Mouse (Mus musculus) limb, embryonic 13.5 days (tissue): ENCODE measurements around the gene Lpin1. TPM values are rescaled to one million over a fixed set of nuclear protein-coding genes. Genes with fewer than 3 reads are reported as not detected.

Experiments
- ATAC-seq: fragments of 200-750 bp; cut with Nextera tagmentation; 2 replicates; pipeline ENCODE4 v1.8.0; 2017; ENCODE audit warnings: low read depth, moderate number of reproducible peaks, moderate TSS enrichment; ENCODE audit not compliant: low FRiP score
- H3K27ac ChIP-seq: fragments of 300-500 bp; sonication (generic); 2 replicates; pipeline ENCODE4 v1.5.1; 2015; ENCODE audit warnings: inconsistent platforms, mild to moderate bottlenecking, moderate library complexity
- H3K27me3 ChIP-seq: fragments of 300-500 bp; sonication (generic); 2 replicates; pipeline ENCODE4 v1.6.1; 2015; ENCODE audit warnings: mild to moderate bottlenecking, inconsistent platforms
- H3K36me3 ChIP-seq: fragments of 300-500 bp; sonication (generic); 2 replicates; pipeline ENCODE4 v1.6.1; 2015; ENCODE audit warnings: inconsistent platforms, mild to moderate bottlenecking, moderate library complexity
- H3K4me1 ChIP-seq: fragments of 300-500 bp; sonication (generic); 2 replicates; pipeline ENCODE4 v1.6.1; 2015; ENCODE audit warnings: inconsistent platforms
- H3K4me2 ChIP-seq: fragments of 300-500 bp; sonication (generic); replicated peaks from 2 replicates; pipeline ENCODE4 v1.6.1; 2015; ENCODE audit warnings: inconsistent platforms, mild to moderate bottlenecking, moderate library complexity
- H3K4me3 ChIP-seq: fragments of 300-500 bp; sonication (generic); 2 replicates; pipeline ENCODE4 v1.5.1; 2015; ENCODE audit warnings: moderate library complexity, mild to moderate bottlenecking, inconsistent platforms
- H3K9ac ChIP-seq: fragments of 300-500 bp; sonication (generic); 2 replicates; pipeline ENCODE4 v1.6.1; 2015; ENCODE audit warnings: mild to moderate bottlenecking, inconsistent platforms
- H3K9me3 ChIP-seq: fragments of 300-500 bp; sonication (generic); 2 replicates; pipeline ENCODE4 v1.6.1; 2016; ENCODE audit warnings: inconsistent platforms
- WGBS: fragments of 180-500 bp; shearing (Covaris S2); methylation state at CpG from one replicate; pipeline ENCODE4 v1.1.7; 2015; 5-methylcytosine and 5-hydroxymethylcytosine counted together
- polyA plus RNA-seq: library from polyadenylated mRNA; unstranded; fragments of >200 nt; fragmentation: Nextera tagmentation; extraction: Ambion mirVana; gene quantifications from 2 replicates; pipeline ENCODE4 v1.2.1, GENCODE M21; 2015

Lpin1 gene
- polyA plus RNA-seq, 1 experiment from 2014 or later, result 6.4 TPM

DNA sequence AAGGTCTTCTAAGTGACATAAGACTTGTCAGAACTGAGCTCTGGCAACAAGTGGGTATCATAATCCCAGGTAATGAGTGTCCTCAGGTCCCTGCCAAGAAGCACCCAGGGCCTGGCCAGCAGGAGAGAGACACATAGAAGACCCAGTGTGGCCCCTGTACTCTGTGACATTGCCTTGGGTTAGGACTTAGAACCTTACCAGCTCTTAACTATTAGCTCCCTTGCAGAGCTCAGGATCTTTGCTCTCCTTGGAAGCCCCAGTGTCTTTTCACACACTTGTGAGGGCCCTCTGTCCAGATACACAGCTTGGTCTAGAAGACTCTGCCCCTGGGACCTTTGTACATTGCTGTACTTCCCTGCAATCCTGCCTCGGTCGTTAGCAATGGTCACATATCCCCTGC, 23.7 kb downstream of the Lpin1 start:
- no peak overlapping the region for H3K4me2 ChIP-seq
- no peaks in the 10 kb centered on the region for H3K27me3 ChIP-seq
- H3K9me3 ChIP-seq, result no peaks in the 10 kb centered on the region
- H3K36me3 ChIP-seq, result no peaks in the 10 kb centered on the region
- no peak overlapping the region for H3K4me3 ChIP-seq
- ATAC-seq, result no peak
- peaks cover 44% of the 10 kb centered on the region for H3K4me1 ChIP-seq
- 67% methylated on average over 2 of the region's 2 CpGs for WGBS
- H3K9ac ChIP-seq, result no peak overlapping the region
- no peak overlapping the region for H3K27ac ChIP-seq

DNA sequence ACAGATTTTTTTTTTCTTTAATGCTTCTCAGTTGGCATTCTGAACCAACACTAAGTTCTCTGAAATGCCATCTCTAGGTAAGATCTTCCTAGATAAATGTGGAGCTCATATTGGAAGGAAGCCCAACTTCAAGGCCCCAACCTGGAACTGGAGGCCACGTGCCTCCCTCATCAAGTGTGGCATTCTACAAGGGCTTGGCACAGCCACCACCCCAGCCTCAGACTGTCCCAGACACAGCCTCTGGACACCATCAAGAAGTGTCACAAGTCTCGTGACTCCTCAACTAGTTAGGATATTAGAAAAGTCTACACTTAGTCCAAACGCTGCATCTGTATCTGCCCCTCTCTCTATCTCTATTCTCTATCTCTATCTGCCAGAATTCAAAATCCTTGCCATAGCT, 25.8 kb downstream of the Lpin1 start:
- WGBS, result 82% methylated on average over 3 of the region's 3 CpGs
- H3K27ac ChIP-seq, result no peak overlapping the region
- no peaks in the 10 kb centered on the region for H3K27me3 ChIP-seq
- H3K9me3 ChIP-seq, result no peaks in the 10 kb centered on the region
- H3K4me3 ChIP-seq, result no peak overlapping the region
- H3K36me3 ChIP-seq, result peaks cover 6% of the 10 kb centered on the region; the same call in 1 of the 2 replicates
- no peak overlapping the region for H3K9ac ChIP-seq
- ATAC-seq, result no peak
- no peak overlapping the region for H3K4me2 ChIP-seq
- peaks cover 25% of the 10 kb centered on the region for H3K4me1 ChIP-seq

DNA sequence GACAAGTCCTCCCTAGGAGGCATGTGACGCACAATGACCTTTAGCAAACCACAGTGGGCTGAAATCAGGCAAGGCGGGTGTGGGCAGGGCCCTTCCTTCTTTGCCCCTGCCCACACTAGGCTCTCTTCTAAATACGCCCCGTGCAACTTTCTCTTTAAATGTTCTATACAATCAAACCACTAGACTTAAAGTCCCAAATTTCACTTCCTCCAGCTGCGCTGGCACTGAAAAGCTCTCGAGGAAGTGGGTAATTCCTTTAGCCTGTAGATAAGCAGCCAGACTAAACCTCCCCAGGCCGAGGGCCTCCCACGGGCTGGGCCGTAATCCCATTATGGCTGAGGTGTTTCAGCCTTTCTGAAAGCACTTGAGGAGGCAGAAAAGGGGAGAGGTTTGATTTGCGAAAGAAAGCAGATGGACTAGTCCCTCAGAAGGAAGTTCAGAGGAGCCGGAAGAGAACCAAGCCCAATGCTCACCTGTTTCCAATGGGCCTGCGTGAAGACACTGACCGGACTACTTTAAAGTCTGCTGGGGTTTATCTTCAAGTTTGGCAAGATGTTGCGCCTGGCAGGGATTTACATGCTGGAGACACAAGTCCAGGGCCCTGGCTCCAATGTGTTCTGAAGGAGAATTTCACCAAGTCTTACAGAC, 26.6 kb downstream of the Lpin1 start:
- Histone ChIP-seq H3K27me3 (no peaks in the 10 kb centered on the region), H3K4me1 (peaks cover 23% of the 10 kb centered on the region), H3K4me2 (no peak overlapping the region), H3K27ac (no peak overlapping the region), H3K4me3 (no peak overlapping the region), H3K36me3 (peaks cover 14% of the 10 kb centered on the region), H3K9me3 (no peaks in the 10 kb centered on the region), H3K9ac (no peak overlapping the region)
- ATAC-seq, result no peak
- WGBS, result 43% methylated on average over 14 of the region's 14 CpGs

DNA sequence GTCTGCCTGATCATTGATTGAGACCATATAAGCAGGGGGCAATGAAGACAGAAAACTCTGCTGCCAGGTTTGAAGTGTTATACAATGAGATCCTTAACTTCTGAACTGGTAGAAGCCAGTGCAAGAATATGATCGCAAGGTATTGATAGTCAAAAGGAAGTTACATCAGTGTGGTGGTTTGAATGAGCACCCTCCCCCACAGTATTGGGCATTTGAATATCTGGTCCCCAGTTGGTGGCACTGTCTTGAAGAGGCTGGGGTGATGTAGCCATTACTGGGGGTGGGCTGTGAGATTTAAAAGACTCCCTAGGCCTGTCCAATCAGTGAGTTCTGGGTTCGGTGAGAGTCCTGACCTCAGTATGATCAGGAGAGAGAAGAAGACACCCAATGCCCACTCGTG, 27.5 kb downstream of the Lpin1 start:
- Histone ChIP-seq H3K36me3 (peaks cover 18% of the 10 kb centered on the region), H3K4me3 (no peak overlapping the region), H3K4me1 (peaks cover 14% of the 10 kb centered on the region), H3K27ac (no peak overlapping the region), H3K9me3 (no peaks in the 10 kb centered on the region), H3K4me2 (no peak overlapping the region), H3K27me3 (no peaks in the 10 kb centered on the region), H3K9ac (no peak overlapping the region)
- WGBS, result 92% methylated on average over 3 of the region's 3 CpGs
- no peak for ATAC-seq

DNA sequence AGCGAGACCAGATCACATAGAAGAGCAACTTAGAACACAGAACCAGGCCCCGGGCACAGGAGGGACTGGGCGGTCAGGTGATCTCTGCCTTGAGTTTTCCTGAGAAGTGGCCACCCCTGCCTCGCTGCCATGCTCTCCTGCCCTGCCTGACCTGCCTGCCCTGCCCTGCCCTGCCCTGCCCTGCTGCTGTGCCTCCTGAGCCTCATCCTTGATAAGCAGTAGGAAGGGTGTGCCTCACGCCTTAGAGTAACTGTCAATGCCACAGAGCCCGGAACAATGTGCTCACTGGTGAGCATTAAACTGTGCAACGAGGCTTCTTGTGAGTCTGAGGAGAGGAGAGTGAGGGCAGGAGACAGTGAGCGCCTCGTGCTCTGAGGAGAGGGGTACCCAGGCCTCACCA, 30.5 kb downstream of the Lpin1 start:
- whole genome bisulfite sequencing, result 74% methylated on average over 9 of the region's 9 CpGs
- peaks cover 10% of the 10 kb centered on the region for H3K4me1 ChIP-seq

DNA sequence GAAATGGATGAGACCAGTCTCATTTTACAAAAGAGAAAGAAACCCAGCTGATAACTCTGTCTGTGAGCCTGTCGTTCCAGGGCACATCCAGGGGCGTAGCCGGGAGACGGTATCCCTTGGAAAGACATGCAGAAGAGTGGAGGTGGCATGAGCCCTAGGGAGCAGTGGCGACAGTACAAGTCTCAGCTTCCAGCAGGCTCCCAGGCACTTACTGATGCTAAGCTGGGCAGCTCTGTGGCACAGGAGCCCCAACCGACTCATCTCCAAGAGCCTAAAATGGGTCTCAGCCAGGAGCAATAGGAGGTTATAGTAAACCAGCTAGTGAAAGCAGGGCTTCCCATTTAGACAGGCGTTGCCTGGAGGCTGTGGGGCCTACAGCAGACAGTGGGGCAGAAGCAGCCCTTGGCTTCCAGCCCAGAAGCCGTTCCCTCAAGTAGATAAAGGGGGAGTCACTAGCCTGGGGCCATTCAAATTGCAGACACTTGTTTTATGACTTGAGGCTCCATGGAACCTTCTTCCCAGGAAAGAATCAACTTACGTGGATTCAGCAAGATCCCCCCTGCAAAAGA, 33.0 kb downstream of the Lpin1 start:
- Histone ChIP-seq H3K27ac (no peak overlapping the region), H3K9me3 (no peaks in the 10 kb centered on the region), H3K4me1 (no peaks in the 10 kb centered on the region), H3K4me2 (no peak overlapping the region), H3K36me3 (peaks cover 50% of the 10 kb centered on the region), H3K27me3 (no peaks in the 10 kb centered on the region), H3K9ac (no peak overlapping the region), H3K4me3 (no peak overlapping the region)
- 77% methylated on average over 9 of the region's 9 CpGs for WGBS
- ATAC-seq, result no peak

More for the DNA sequence above, 30.5 kb downstream of the Lpin1 start:
- ATAC-seq, result no peak
- no peak overlapping the region for H3K4me3 ChIP-seq
- H3K36me3 ChIP-seq, result peaks cover 39% of the 10 kb centered on the region
- no peak overlapping the region for H3K4me2 ChIP-seq
- H3K9ac ChIP-seq, result no peak overlapping the region
- no peaks in the 10 kb centered on the region for H3K9me3 ChIP-seq
- no peaks in the 10 kb centered on the region for H3K27me3 ChIP-seq
- H3K27ac ChIP-seq, result no peak overlapping the region

DNA sequence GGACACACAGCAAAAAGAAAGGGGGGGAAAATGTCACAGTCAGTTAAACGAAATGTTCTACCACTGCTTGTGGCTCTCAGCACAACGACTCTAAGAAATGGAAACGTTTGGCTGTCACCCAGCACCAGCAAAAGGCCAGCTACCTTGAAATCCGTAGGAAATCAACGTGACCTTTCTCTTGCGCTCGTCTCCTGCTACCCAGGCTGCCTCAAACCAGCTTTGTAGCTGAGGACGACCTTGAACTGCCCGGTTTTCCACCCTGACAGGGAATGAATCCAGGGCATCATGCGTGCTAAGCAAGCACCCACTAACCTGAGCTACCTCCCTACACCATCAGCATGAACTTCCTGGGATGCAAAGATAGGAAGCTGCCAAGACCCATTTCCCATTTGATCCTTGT, 39.5 kb downstream of the Lpin1 start:
- no peak for ATAC-seq
- WGBS, result 90% methylated on average over 10 of the region's 10 CpGs
- peaks cover 37% of the 10 kb centered on the region for H3K36me3 ChIP-seq

DNA sequence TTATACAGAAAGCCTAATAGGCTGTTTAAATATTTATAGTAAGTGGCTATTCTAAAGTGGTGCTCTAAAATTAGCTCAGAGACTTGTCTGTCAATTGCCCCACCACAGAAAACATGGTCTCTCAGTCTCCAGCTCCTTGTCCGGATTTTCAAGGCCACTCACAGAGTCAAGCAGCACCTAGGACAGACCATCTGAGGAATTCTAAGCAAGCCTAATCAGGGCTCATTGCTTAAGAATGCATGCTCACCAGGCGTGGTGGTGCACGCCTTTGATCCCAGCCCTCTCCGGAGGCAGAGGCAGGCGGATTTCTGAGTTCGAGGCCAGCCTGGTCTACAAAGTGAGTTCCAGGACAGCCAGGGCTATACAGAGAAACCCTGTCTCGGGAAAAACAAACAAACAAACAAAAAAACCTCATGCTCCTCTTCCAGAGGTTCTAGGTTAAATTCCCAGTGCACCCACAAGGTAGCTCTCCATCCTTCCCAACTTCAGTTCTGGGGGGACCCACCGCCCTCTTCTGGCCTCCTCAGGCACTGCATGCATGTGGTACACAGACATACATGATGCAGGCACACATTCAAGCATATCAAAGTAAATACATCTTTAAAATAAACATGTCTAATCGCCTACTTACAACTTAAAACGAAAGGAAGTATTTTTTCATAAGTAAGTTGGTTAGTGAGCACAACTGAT, 40.2 kb downstream of the Lpin1 start:
- H3K9me3 ChIP-seq, result no peaks in the 10 kb centered on the region
- peaks cover 35% of the 10 kb centered on the region for H3K36me3 ChIP-seq
- ATAC-seq, result no peak
- no peaks in the 10 kb centered on the region for H3K27me3 ChIP-seq
- no peak overlapping the region for H3K27ac ChIP-seq
- no peaks in the 10 kb centered on the region for H3K4me1 ChIP-seq
- H3K9ac ChIP-seq, result no peak overlapping the region
- 91% methylated on average over 10 of the region's 10 CpGs for WGBS
- no peak overlapping the region for H3K4me2 ChIP-seq
- H3K4me3 ChIP-seq, result no peak overlapping the region

More for the DNA sequence above, 39.5 kb downstream of the Lpin1 start:
- H3K9me3 ChIP-seq, result no peaks in the 10 kb centered on the region
- no peak overlapping the region for H3K27ac ChIP-seq
- H3K4me3 ChIP-seq, result no peak overlapping the region
- H3K27me3 ChIP-seq, result no peaks in the 10 kb centered on the region
- no peak overlapping the region for H3K9ac ChIP-seq
- no peaks in the 10 kb centered on the region for H3K4me1 ChIP-seq
- H3K4me2 ChIP-seq, result no peak overlapping the region

DNA sequence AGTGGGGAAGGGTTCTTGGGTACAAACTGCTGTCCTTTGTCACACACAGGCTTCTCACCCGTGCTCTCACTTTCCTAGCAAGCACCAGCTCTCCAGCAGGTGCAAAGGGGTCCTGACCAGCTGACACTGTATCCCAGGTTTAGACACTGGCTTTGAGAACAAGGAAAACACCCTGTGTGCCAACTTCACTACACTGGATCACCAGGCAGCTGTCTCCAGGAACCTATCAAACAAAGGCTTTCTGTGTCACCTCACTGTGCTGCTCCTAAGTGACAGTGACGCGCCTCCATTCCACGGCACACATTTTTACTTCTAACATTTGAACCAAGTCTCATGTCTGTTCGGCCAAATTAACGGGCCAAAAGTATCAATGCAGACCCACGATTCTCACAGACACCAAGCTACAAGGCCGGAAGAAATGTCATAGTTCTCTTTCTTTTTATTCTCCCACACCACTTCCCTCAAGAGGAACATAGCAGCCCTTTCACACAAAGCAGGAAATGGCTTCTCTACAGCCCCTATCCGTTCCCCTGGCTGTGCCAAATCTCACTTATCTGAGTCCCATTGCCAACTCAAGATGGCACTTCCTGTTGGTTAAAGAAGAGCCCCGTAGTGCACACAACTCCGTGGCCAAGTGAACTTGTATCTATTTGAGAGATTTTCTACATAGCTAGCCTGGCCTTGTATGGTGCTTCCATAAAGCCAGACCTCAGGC, 41.7 kb downstream of the Lpin1 start:
- ATAC-seq, result no peak
- WGBS, result 79% methylated on average over 11 of the region's 11 CpGs

DNA sequence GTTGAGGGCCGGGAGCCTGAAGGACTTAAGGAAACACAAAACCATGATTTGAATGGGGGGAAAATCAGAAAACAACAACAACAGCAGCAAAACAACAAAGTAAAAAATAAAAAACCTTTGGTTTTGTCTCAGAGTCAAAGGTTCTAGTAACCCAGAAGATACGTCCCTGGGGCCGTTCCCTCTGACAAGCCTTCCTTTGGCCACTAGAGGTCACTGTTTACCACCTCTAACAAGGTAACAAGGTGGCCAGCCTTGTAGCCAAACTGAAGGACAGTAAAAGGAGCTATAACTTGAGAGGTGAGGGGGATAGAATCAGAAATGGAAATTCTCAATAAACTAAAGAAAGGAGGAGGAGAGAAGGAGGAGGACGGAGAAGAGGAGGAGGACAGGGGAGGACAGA, 42.3 kb downstream of the Lpin1 start:
- Histone ChIP-seq H3K27me3 (no peaks in the 10 kb centered on the region), H3K4me3 (no peak overlapping the region), H3K9ac (no peak overlapping the region), H3K9me3 (no peaks in the 10 kb centered on the region), H3K4me2 (no peak overlapping the region), H3K4me1 (no peaks in the 10 kb centered on the region), H3K27ac (no peak overlapping the region), H3K36me3 (peaks cover 46% of the 10 kb centered on the region)
- WGBS, result 34% methylated on average over 4 of the region's 4 CpGs
- ATAC-seq, result no peak

More for the DNA sequence above, 41.7 kb downstream of the Lpin1 start:
- H3K27ac ChIP-seq, result no peak overlapping the region
- no peaks in the 10 kb centered on the region for H3K4me1 ChIP-seq
- no peaks in the 10 kb centered on the region for H3K27me3 ChIP-seq
- H3K36me3 ChIP-seq, result peaks cover 44% of the 10 kb centered on the region
- H3K4me2 ChIP-seq, result no peak overlapping the region
- no peaks in the 10 kb centered on the region for H3K9me3 ChIP-seq
- H3K9ac ChIP-seq, result no peak overlapping the region
- no peak overlapping the region for H3K4me3 ChIP-seq

DNA sequence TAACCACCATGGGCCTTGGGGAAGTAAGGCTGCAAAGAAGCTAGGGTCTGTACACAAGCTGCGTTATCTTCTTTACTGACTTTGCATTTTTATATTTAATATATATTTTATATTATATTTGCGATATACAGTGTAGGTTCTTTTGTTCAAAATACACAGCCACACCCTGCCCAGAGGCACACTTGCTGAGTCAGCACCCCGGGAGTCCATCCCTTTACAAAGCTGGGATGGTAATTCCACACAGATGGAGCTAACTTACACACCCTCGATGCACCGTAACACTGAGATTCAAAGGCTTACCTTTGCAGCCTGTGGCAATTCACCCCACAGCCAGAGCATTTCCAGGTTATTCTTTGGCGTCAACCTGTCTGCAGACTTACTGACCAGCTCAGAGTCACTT, 42.7 kb downstream of the Lpin1 start:
- H3K4me1 ChIP-seq, result no peaks in the 10 kb centered on the region
- H3K36me3 ChIP-seq, result peaks cover 48% of the 10 kb centered on the region
- no peak for ATAC-seq
- no peak overlapping the region for H3K27ac ChIP-seq
- no peak overlapping the region for H3K9ac ChIP-seq
- H3K9me3 ChIP-seq, result no peaks in the 10 kb centered on the region
- no peak overlapping the region for H3K4me3 ChIP-seq
- WGBS, result 90% methylated on average over 6 of the region's 6 CpGs
- H3K27me3 ChIP-seq, result no peaks in the 10 kb centered on the region
- no peak overlapping the region for H3K4me2 ChIP-seq

DNA sequence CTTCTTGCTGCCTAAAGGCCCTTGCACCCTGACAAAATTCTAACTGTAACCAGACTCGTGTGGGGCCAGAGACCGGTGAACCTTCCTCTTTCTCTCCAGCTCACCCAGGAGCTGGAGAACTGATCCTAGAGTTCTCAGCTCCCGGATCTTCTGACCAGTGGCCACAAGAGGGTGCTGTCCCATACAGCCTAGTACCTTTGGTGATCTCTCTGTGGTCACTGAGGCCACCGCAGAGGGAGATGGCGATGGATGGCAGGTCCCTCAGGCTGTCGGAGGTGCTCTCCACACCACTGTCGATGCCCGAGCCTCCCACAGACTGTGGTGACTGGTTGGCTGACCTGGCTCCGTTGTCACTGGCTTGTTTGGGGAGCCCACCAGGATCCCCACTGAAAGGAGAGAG, 47.3 kb downstream of the Lpin1 start:
- H3K27ac ChIP-seq, result no peak overlapping the region
- no peaks in the 10 kb centered on the region for H3K9me3 ChIP-seq
- peaks cover 60% of the 10 kb centered on the region for H3K36me3 ChIP-seq
- no peak overlapping the region for H3K4me3 ChIP-seq
- ATAC-seq, result no peak
- peak overlapping the region; percentile 25; the same call in 1 of the 2 replicates for H3K9ac ChIP-seq
- H3K27me3 ChIP-seq, result no peaks in the 10 kb centered on the region
- 65% methylated on average over 9 of the region's 9 CpGs for WGBS
- H3K4me2 ChIP-seq, result no peak overlapping the region
- no peaks in the 10 kb centered on the region for H3K4me1 ChIP-seq
